Mouse (Mus musculus) intestine, embryonic 14.5 days (tissue): Measurements from ENCODE around the gene Cplx3. TPM values are rescaled to one million over a fixed set of nuclear protein-coding genes. Genes with fewer than 3 reads are reported as not detected.

Source experiments
- ATAC-seq: fragments of 200-750 bp; cut with Nextera tagmentation; replicated peaks from 2 replicates; pipeline ENCODE4 v1.8.0; 2017; ENCODE audit warnings: low read depth, moderate number of reproducible peaks, moderate TSS enrichment, moderate library complexity; ENCODE audit not compliant: low FRiP score, low TSS enrichment
- DNase-seq: peaks from one replicate; pipeline ENCODE4 v3.0.0-alpha.2; 2018; ENCODE audit warnings: low spot score
- H3K27ac ChIP-seq: fragments of 300-500 bp; sonication (generic); 2 replicates; pipeline ENCODE4 v1.5.1; 2014; ENCODE audit warnings: low read depth, mild to moderate bottlenecking, control low read depth
- H3K27me3 ChIP-seq: fragments of 300-500 bp; sonication (generic); replicated peaks from 2 replicates; pipeline ENCODE4 v1.6.1; 2014; ENCODE audit warnings: low read length, control low read depth; ENCODE audit not compliant: control insufficient read depth, insufficient read depth
- H3K36me3 ChIP-seq: fragments of 300-500 bp; sonication (generic); 2 replicates; pipeline ENCODE4 v1.6.1; 2014; ENCODE audit warnings: low read length, control low read depth; ENCODE audit not compliant: control insufficient read depth, insufficient read depth
- H3K4me1 ChIP-seq: fragments of 300-500 bp; sonication (generic); replicated peaks from 2 replicates; pipeline ENCODE4 v1.6.1; 2014; ENCODE audit warnings: low read length, control low read depth, mixed read lengths; ENCODE audit not compliant: control insufficient read depth, insufficient read depth
- H3K4me2 ChIP-seq: fragments of 300-500 bp; sonication (generic); 2 replicates; pipeline ENCODE4 v1.6.1; 2014; ENCODE audit warnings: low read length
- H3K4me3 ChIP-seq: fragments of 300-500 bp; sonication (generic); 2 replicates; pipeline ENCODE4 v1.5.1; 2014; ENCODE audit warnings: low read depth, low read length, control low read depth, mixed read lengths
- H3K9ac ChIP-seq: fragments of 300-500 bp; sonication (generic); 2 replicates; pipeline ENCODE4 v1.6.1; 2014; ENCODE audit warnings: mild to moderate bottlenecking, low read length
- H3K9me3 ChIP-seq: fragments of 300-500 bp; sonication (generic); 2 replicates; pipeline ENCODE4 v1.6.1; 2016; ENCODE audit warnings: low read length, control low read depth; ENCODE audit not compliant: control insufficient read depth
- WGBS: fragments of 180-500 bp; shearing (Covaris S2); extraction: QIAGEN DNeasy Blood & Tissue Kit; methylation state at CpG from one replicate; pipeline ENCODE4 v1.1.7; 2014; 5-methylcytosine and 5-hydroxymethylcytosine counted together
- polyA plus RNA-seq: library from polyadenylated mRNA; unstranded; fragments of >200 nt; fragmentation: Nextera tagmentation; extraction: Ambion mirVana; gene quantifications from 2 replicates; pipeline ENCODE4 v1.2.1, GENCODE M21; 2014

Cplx3 gene
- polyA plus RNA-seq, 1 experiment from 2014 or later: not detected

DNA sequence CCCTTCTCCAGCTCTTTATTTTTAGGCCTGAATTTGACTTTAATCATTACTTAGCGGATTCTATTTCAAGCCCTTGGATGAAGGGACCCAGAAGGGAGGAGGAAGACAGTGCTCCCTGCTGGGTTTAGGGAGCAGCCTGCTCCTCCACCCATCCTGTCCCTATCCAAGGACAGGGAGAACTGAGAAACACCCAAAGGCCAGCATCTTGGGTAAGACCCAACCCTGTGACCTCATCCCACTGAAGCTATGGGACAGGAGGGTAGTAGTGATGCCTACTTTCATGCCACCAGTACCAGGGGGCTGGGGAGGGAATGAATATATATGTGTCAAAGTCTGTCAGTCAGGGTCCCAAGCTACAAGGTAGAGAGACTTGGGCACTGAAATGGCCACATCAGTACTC is 34.9 kb upstream of the Cplx3 start:
- no peaks in the 10 kb centered on the region for H3K27me3 ChIP-seq
- H3K9ac ChIP-seq: no peak overlapping the region
- WGBS: 63% methylated on average over 1 of the region's 1 CpGs
- peaks cover 68% of the 10 kb centered on the region for H3K4me1 ChIP-seq
- ATAC-seq: no peak
- H3K4me2 ChIP-seq: peak overlapping the region; percentile 46
- H3K27ac ChIP-seq: peak overlapping the region; percentile 81; the same call in 1 of the 2 replicates
- H3K9me3 ChIP-seq: no peaks in the 10 kb centered on the region
- no peak for DNase-seq
- peaks cover 10% of the 10 kb centered on the region for H3K36me3 ChIP-seq
- H3K4me3 ChIP-seq: no peak overlapping the region

DNA sequence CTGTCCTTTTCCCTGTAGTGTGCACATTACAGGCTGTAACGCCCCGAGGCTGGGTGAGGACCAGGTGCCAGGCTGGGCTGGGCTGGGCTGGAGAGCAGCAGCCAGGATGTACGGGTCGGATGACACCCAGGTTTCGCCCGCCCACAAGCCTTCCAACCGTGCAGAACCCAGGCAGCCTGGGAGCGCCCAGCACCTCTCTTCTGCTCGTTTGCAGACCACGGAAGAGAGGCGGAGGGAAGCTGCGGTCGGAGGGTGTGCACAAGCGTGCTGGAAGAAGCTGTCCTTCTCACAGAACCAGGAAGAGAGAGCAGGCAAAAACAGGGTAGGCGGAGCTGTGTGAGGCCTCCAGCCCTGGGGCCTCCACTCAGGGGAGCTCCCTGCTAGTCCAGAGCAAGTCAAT is 34.3 kb upstream of the Cplx3 start:
- DNase-seq (peak; percentile 75), ATAC-seq (peak; percentile 28)
- H3K27ac ChIP-seq: peak overlapping the region; percentile 81
- no peaks in the 10 kb centered on the region for H3K9me3 ChIP-seq
- H3K4me1 ChIP-seq: peaks cover 65% of the 10 kb centered on the region
- peak overlapping the region; percentile 25; the same call in 1 of the 2 replicates for H3K4me3 ChIP-seq
- H3K9ac ChIP-seq: peak overlapping the region; percentile 29
- H3K4me2 ChIP-seq: peak overlapping the region; percentile 46
- H3K27me3 ChIP-seq: no peaks in the 10 kb centered on the region
- peaks cover 10% of the 10 kb centered on the region for H3K36me3 ChIP-seq
- 4% methylated on average over 15 of the region's 15 CpGs for WGBS

DNA sequence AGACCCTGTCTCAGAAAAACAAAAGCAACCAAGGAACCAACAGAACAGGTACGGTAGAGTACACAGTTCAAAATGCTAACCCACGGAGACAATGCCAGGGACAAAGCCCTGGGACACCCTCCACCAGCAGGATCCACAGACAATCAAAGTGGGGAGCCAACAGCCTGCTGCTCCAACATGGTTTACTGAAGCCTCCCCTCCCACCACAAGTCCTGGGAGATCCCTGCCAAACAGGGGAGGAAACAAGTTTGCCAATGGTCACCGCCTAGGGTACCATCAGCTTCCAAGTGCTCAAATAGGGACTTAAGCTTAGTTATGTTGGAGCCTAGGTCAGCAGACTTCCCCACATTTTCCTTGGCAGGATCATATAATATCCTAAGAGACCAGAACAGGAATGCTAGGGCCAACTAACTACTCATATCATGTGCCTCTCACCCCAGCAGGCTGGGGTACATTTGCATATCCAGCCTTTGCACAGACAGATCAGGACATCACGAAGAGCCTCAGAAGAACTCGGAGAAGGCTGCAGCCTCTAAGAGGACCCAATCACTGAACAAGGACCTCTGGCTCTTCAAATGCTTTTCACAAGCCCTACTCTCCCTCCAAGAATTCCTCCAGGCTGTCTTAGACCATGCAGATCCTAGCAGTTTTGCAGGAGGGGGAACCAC is 33.7 kb upstream of the Cplx3 start:
- WGBS: 69% methylated on average over 5 of the region's 5 CpGs
- no peaks in the 10 kb centered on the region for H3K27me3 ChIP-seq
- peak overlapping the region; percentile 46 for H3K4me2 ChIP-seq
- peak overlapping the region; percentile 29 for H3K9ac ChIP-seq
- peaks cover 65% of the 10 kb centered on the region for H3K4me1 ChIP-seq
- H3K27ac ChIP-seq: peak overlapping the region; percentile 81
- DNase-seq (no peak), ATAC-seq (no peak)
- 0 out of 2 replicates have a peak overlapping the region, but pooled peaks have one; percentile 25 for H3K4me3 ChIP-seq
- H3K9me3 ChIP-seq: no peaks in the 10 kb centered on the region
- H3K36me3 ChIP-seq: peaks cover 10% of the 10 kb centered on the region

DNA sequence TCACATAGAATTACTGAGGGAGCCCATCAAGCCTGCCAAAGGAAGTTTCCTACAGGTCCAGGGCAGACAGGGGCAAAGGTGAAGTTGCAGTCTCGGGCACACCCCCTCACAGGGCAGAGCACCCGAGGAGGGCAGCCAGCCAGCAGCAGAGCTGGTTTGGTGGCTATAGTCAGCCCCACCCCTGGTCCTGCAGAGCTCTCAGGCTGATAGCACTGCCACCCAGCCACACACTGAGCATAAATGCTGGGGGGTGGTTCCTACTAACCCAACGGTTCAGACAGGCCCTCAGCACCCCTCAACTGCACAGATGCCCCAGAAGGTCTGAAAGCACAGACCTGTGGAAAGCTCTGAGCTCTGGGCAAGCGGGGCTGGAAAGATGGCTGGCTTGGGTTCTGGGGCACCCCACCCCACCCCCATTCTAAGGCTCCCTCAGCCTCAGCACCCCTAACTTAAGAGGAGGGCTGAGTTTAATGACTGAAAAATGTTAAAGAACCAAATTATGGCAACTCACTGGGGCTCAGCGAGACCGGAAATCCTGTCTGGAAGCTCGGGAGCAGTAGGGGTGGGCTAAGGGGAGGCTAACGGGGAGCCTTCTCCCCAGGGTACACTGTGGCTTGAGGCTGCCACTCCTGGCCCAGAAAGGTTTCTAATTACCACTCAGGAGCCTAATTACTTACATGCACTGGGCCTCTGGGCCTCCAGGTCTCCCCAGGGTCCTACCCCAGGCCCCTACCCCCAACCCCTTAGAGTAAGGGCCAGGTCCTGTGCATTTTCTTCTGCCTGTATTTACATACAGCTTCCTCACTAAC is 32.8 kb upstream of the Cplx3 start:
- Histone ChIP-seq H3K4me1 (peaks cover 61% of the 10 kb centered on the region), H3K27me3 (no peaks in the 10 kb centered on the region), H3K36me3 (peaks cover 16% of the 10 kb centered on the region), H3K4me2 (peak overlapping the region; percentile 42), H3K27ac (peak overlapping the region; percentile 81), H3K9ac (peak overlapping the region; percentile 18; the same call in 1 of the 2 replicates), H3K4me3 (no peak overlapping the region), H3K9me3 (no peaks in the 10 kb centered on the region)
- no peak for DNase-seq
- ATAC-seq: peak; percentile 53
- 30% methylated on average over 8 of the region's 8 CpGs for WGBS

DNA sequence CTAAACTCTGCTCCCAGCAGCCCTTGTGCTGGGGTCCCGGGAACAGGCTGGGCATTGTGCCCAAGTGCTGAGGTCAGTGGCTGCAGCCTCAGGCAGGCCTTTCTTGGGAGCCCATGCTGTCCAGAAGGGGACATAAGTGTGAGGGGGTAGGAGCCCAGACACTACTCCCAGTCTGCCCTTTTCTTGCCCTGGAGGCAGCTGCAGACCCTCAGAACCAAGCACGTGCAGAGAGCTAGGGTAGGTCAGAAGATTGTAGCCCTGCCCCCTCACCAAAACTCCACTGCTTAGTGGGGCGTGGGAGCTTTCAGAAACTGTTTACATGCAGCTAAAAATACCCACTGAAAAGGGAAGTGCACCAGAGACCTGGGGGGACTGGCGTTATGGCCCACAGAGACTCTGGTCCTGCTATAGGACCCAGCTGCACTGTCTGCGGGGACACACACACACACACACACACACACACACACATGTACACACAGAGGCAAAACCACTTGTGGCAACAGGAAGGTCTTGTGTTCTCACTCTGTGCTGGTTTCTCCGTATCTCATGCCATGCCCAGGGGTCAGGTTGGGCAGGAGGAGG is 31.8 kb upstream of the Cplx3 start:
- peak overlapping the region; percentile 81 for H3K27ac ChIP-seq
- peak overlapping the region; percentile 18; the same call in 1 of the 2 replicates for H3K9ac ChIP-seq
- H3K4me2 ChIP-seq: peak overlapping the region; percentile 42
- peaks cover 21% of the 10 kb centered on the region for H3K36me3 ChIP-seq
- peaks cover 51% of the 10 kb centered on the region for H3K4me1 ChIP-seq
- WGBS: 10% methylated on average over 6 of the region's 6 CpGs
- no peaks in the 10 kb centered on the region for H3K27me3 ChIP-seq
- H3K9me3 ChIP-seq: no peaks in the 10 kb centered on the region
- peak; percentile 38 for ATAC-seq
- H3K4me3 ChIP-seq: no peak overlapping the region
- no peak for DNase-seq

DNA sequence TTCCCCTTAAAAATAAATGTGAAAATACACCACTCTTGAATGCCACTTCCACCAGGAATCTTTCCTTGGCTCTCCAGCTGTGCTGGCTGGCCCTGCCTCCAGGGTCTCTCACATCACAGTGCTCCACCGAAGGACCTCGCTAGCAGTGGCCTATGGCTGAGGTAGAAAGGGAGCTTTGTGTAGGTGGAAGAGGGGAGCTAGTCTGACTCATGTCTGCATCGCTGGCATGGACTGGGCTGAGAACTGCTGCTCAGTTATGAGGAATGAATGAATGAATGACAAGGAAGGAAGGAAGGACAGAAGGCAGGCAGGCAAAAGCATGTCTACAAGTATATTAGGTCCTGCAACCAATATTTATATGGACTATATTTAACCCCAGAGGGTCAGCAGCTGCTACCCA is 31.2 kb upstream of the Cplx3 start:
- Histone ChIP-seq H3K4me1 (peaks cover 47% of the 10 kb centered on the region), H3K4me2 (peak overlapping the region; percentile 42; the same call in 1 of the 2 replicates), H3K4me3 (no peak overlapping the region), H3K36me3 (peaks cover 19% of the 10 kb centered on the region), H3K9me3 (no peaks in the 10 kb centered on the region), H3K27ac (peak overlapping the region; percentile 81), H3K27me3 (no peaks in the 10 kb centered on the region), H3K9ac (no peak overlapping the region)
- no peak for DNase-seq
- no peak for ATAC-seq
- WGBS: 57% methylated on average over 3 of the region's 3 CpGs

DNA sequence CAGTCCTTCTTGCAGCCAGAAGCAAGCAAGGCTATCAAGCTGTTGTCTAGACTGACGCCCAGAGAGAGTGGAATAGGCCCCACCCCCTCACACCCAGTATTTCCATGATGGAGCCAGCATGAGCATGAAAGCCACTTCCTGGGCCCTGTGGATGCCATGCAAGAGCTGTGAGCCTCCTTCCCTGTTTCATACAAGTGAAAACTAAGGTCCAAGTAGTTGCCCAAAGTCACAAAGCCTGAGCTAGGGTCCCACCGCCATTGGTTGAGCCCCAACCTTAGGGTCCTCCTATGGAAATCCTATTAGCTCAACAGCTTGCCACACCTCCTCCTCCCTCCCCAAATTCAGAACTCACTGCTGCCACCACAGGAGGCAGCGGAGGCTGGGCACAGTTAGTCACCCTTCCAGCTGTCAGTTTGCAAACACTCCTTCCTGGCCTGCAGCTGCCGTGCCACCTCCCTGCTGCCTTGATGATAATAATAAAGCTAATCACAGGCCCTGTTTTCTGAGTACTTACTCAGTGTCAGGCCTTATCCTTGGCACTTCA is 27.5 kb upstream of the Cplx3 start:
- WGBS: 43% methylated on average over 4 of the region's 4 CpGs
- Histone ChIP-seq H3K4me3 (no peak overlapping the region), H3K27me3 (no peaks in the 10 kb centered on the region), H3K4me1 (peaks cover 17% of the 10 kb centered on the region), H3K36me3 (peaks cover 45% of the 10 kb centered on the region), H3K4me2 (no peak overlapping the region), H3K27ac (no peak overlapping the region), H3K9me3 (no peaks in the 10 kb centered on the region), H3K9ac (no peak overlapping the region)
- no peak for ATAC-seq
- DNase-seq: no peak

DNA sequence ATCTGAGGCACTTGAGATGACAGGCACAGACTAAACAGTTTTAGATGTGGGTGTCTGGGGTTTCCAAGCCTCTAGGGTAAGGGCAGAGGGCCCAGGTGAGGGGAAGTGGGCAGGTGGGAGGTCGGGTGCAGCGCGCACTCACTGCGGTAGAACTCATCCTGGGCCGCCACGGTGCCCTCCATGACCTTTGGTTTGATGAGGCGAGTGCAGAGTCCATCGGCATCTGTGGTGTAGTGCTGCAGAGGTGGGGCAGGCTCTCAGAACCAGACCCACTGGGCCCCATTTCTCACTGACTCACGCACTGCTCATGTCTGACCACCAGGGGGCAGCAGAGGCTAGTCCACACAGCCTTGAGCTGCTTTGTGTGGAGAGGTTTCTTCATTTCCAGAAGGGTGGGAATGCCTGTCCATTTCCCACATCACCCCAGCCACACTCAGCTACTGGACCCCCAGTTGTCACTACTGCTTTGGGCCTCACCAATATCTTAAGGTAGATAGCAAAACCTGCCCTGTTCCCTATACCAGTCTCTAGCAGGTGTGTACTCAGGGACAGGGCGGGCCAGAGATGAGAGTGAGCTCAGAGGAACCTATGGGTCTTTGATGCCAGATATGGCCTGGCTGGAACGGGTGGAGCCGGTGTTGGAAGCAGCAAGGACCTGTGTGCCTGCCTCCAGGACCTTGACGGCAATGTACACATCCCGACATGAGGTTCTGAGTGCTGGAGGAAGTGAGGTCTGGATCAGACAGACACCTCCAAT is 23.2 kb upstream of the Cplx3 start:
- Histone ChIP-seq H3K36me3 (peaks cover 79% of the 10 kb centered on the region), H3K9me3 (no peaks in the 10 kb centered on the region), H3K9ac (no peak overlapping the region), H3K4me2 (no peak overlapping the region), H3K4me1 (no peaks in the 10 kb centered on the region; the same call in none of the 2 replicates), H3K27me3 (no peaks in the 10 kb centered on the region), H3K27ac (no peak overlapping the region), H3K4me3 (no peak overlapping the region)
- 61% methylated on average over 14 of the region's 14 CpGs for WGBS
- DNase-seq (peak; percentile 91), ATAC-seq (peak; percentile 65)
